Comparison of ENCODE assay signal across 8 mouse cellular contexts in the genomic region with DNA sequence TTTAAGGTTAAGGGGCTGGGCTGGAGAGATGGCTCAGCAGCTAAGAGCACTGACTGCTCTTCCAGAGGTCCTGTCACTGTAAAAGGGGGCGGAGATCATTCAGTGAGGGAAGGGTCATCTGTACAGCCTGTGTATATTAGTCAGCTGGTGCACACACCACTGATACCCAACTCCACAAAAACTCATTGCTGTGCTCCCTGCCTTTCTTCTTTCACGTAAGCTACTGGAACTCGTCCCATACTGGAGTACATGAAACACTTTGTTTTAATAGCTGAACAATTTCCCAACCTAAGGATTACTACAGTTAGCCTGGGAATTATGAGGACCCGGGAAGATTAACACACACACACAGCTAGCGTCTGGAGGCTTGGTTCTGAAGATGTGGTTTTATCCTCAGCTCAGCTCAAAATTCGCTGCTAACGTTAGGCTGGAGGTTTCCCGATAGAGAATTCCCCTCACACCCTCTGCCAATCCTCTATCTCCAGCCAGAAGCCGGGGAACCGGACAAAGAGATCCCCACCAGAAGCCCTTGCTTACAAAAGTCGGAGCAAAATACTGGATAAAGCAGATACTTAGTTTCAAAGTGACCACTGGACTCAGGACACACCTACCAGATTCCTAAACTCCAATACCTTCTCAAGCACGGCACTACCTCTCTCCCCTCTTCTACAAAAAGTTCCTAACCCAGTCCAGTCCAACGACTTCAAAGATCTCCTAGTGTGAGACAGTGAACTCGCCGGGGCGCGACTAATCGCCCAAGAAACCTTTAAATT. TPM values are rescaled to one million over a fixed set of nuclear protein-coding genes. Genes with fewer than 3 reads are reported as not detected.
A peak's percentile ranks its signal among the peaks of the same experiment; 100 is the strongest.
DNase-seq lines count a peak whose midpoint lies in the region; ATAC-seq lines count a peak whose summit lies in the region.

No protein-coding gene starts in this region.

- 4% methylated on average over 18 of the region's 18 CpGs for WGBS in forebrain, embryonic 16.5 days
- WGBS in liver, embryonic 15.5 days (ENCODE audit: insufficient replicate concordance) = 4% methylated on average over 18 of the region's 18 CpGs

- H3K4me2 ChIP-seq in forebrain, embryonic 16.5 days (ENCODE audit: low read length) = peak overlapping the region; percentile 92
- H3K4me2 ChIP-seq in liver, embryonic 15.5 days = peak overlapping the region; percentile 77

- peak overlapping the region; percentile 91 for H3K4me3 ChIP-seq in forebrain, embryonic 16.5 days (replicated peaks; ENCODE audit: low read length)
- peak overlapping the region; percentile 91 for H3K4me3 ChIP-seq in liver, embryonic 15.5 days (replicated peaks)

- ATAC-seq in forebrain, embryonic 16.5 days = no peak; the same call in 1 of the 2 replicates
- no peak for ATAC-seq in liver, embryonic 15.5 days (ENCODE audit: insufficient read depth)
- ATAC-seq in megakaryocyte progenitor cell, adult 5-6 weeks (replicated peaks; ENCODE audit: poor library complexity) = no peak

- H3K9me3 ChIP-seq in forebrain, embryonic 16.5 days (ENCODE audit: control insufficient read depth, low read length) = no peaks in the 10 kb centered on the region
- H3K9me3 ChIP-seq in liver, embryonic 15.5 days (replicated peaks) = no peaks in the 10 kb centered on the region

- H3K4me1 ChIP-seq in forebrain, embryonic 16.5 days (replicated peaks; ENCODE audit: control insufficient read depth, insufficient read depth, low read length) = peaks cover 26% of the 10 kb centered on the region
- peaks cover 45% of the 10 kb centered on the region for H3K4me1 ChIP-seq in liver, embryonic 15.5 days (replicated peaks)

- peak; percentile 47 for DNase-seq in kidney, adult 9 months
- DNase-seq in kidney, adult 8-10 months = no peak
- peak; percentile 31 for DNase-seq in MN1 (ENCODE audit: low spot score)
- no peak for DNase-seq in ovary, postnatal 10 days (ENCODE audit: low spot score)
- DNase-seq in frontal cortex, adult 2 months (ENCODE audit: extremely low spot score in 1 of 2, low spot score in 1 of 2) = no peak

- peak overlapping the region; percentile 64 for H3K9ac ChIP-seq in forebrain, embryonic 16.5 days (replicated peaks; ENCODE audit: low read depth, low read length)
- H3K9ac ChIP-seq in liver, embryonic 15.5 days = peak overlapping the region; percentile 90

- H3K27me3 ChIP-seq in forebrain, embryonic 16.5 days (replicated peaks; ENCODE audit: control insufficient read depth, insufficient read depth, low read length) = no peaks in the 10 kb centered on the region
- no peaks in the 10 kb centered on the region for H3K27me3 ChIP-seq in liver, embryonic 15.5 days

- H3K27ac ChIP-seq in forebrain, embryonic 16.5 days (ENCODE audit: low read length) = peak overlapping the region; percentile 67
- peak overlapping the region; percentile 92 for H3K27ac ChIP-seq in liver, embryonic 15.5 days (replicated peaks)

- peaks cover 9% of the 10 kb centered on the region; the same call in 1 of the 2 replicates for H3K36me3 ChIP-seq in forebrain, embryonic 16.5 days (ENCODE audit: control insufficient read depth, insufficient read depth)
- H3K36me3 ChIP-seq in liver, embryonic 15.5 days (replicated peaks) = peaks cover 15% of the 10 kb centered on the region

RNA-seq across cellular contexts. Expression of a gene that starts 0.9 kb away (rescaled TPM):
- 58.9 and 59.7 TPM in 2 replicates for polyA plus RNA-seq in forebrain, embryonic 16.5 days (2015; fragmentation: Nextera tagmentation; extraction: Ambion mirVana)
- 10.5 and 11.6 TPM in 2 replicates for polyA plus RNA-seq in liver, embryonic 15.5 days (2015; fragmentation: Nextera tagmentation; extraction: Ambion mirVana)
- total RNA-seq in megakaryocyte progenitor cell, adult 5-6 weeks (2015) = 11.7 and 11.9 TPM in 2 replicates
- 7.0 and 7.4 TPM in 2 replicates for total RNA-seq in megakaryocyte progenitor cell, adult 5-6 weeks (2017)
- 35.1 and 35.7 TPM in 2 replicates for polyA plus RNA-seq in frontal cortex, adult 2 months (2012; rRNA removed)

RNA-seq across cellular contexts. Expression of a gene that starts 3.8 kb away (rescaled TPM):
- 0.46 and 0.58 TPM in 2 replicates for polyA plus RNA-seq in forebrain, embryonic 16.5 days (2015; fragmentation: Nextera tagmentation; extraction: Ambion mirVana)
- 0.10 and 0.16 TPM in 2 replicates for polyA plus RNA-seq in liver, embryonic 15.5 days (2015; fragmentation: Nextera tagmentation; extraction: Ambion mirVana)
- total RNA-seq in megakaryocyte progenitor cell, adult 5-6 weeks (2015) = not detected in 2 replicates
- total RNA-seq in megakaryocyte progenitor cell, adult 5-6 weeks (2017) = 0.07 TPM in 1 of 2 replicates, not detected in the other
- 22.6 and 24.8 TPM in 2 replicates for polyA plus RNA-seq in frontal cortex, adult 2 months (2012; rRNA removed)

RNA-seq across cellular contexts. Expression of a gene that starts 29.4 kb away (rescaled TPM):
- polyA plus RNA-seq in forebrain, embryonic 16.5 days (2015; fragmentation: Nextera tagmentation; extraction: Ambion mirVana) = 9.4 and 9.5 TPM in 2 replicates
- polyA plus RNA-seq in liver, embryonic 15.5 days (2015; fragmentation: Nextera tagmentation; extraction: Ambion mirVana) = 13.0 and 15.7 TPM in 2 replicates
- 0.35 and 0.64 TPM in 2 replicates for total RNA-seq in megakaryocyte progenitor cell, adult 5-6 weeks (2015)
- total RNA-seq in megakaryocyte progenitor cell, adult 5-6 weeks (2017) = 0.88 and 2.8 TPM in 2 replicates
- 33.8 and 34.0 TPM in 2 replicates for polyA plus RNA-seq in frontal cortex, adult 2 months (2012; rRNA removed)

RNA-seq across cellular contexts. Expression of a gene that starts 31.0 kb away (rescaled TPM):
- 15.4 and 16.3 TPM in 2 replicates for polyA plus RNA-seq in forebrain, embryonic 16.5 days (2015; fragmentation: Nextera tagmentation; extraction: Ambion mirVana)
- 11.7 and 13.9 TPM in 2 replicates for polyA plus RNA-seq in liver, embryonic 15.5 days (2015; fragmentation: Nextera tagmentation; extraction: Ambion mirVana)
- total RNA-seq in megakaryocyte progenitor cell, adult 5-6 weeks (2015) = 3.0 and 5.5 TPM in 2 replicates
- total RNA-seq in megakaryocyte progenitor cell, adult 5-6 weeks (2017) = 7.0 and 8.5 TPM in 2 replicates
- polyA plus RNA-seq in frontal cortex, adult 2 months (2012; rRNA removed) = 26.8 and 29.8 TPM in 2 replicates

RNA-seq across cellular contexts. Expression of a gene that starts 44.2 kb away (rescaled TPM):
- polyA plus RNA-seq in forebrain, embryonic 16.5 days (2015; fragmentation: Nextera tagmentation; extraction: Ambion mirVana) = not detected in 2 replicates
- not detected in 2 replicates for polyA plus RNA-seq in liver, embryonic 15.5 days (2015; fragmentation: Nextera tagmentation; extraction: Ambion mirVana)
- not detected in 2 replicates for total RNA-seq in megakaryocyte progenitor cell, adult 5-6 weeks (2015)
- total RNA-seq in megakaryocyte progenitor cell, adult 5-6 weeks (2017) = not detected in 2 replicates
- not detected in 2 replicates for polyA plus RNA-seq in frontal cortex, adult 2 months (2012; rRNA removed)

Comparison
In these comparisons a context has a peak if more than half of its experiments do, and no peak if none do; other contexts are left out.
1. DNase-seq: peak in kidney, adult 9 months (single experiment) and MN1 (single experiment); none in kidney, adult 8-10 months (0 of 2), ovary, postnatal 10 days (single experiment) and frontal cortex, adult 2 months (0 of 2).
2. RNA of a gene that starts 3.8 kb away (polyA plus RNA-seq): 22.6 to 24.8 TPM in frontal cortex, adult 2 months; 0.46 to 0.58 TPM in forebrain, embryonic 16.5 days and 0.10 to 0.16 TPM in liver, embryonic 15.5 days; every median in the first group is over 10 times any median in the second.